Mouse (Mus musculus) yolk sac, embryonic 10.5 days (tissue): ENCODE results near the gene Schip1.

Source experiments
- DNase-seq: peaks from one replicate; pipeline ENCODE4 v3.0.0-alpha.2; 2017; ENCODE audit warnings: low spot score

Gene Schip1

DNA sequence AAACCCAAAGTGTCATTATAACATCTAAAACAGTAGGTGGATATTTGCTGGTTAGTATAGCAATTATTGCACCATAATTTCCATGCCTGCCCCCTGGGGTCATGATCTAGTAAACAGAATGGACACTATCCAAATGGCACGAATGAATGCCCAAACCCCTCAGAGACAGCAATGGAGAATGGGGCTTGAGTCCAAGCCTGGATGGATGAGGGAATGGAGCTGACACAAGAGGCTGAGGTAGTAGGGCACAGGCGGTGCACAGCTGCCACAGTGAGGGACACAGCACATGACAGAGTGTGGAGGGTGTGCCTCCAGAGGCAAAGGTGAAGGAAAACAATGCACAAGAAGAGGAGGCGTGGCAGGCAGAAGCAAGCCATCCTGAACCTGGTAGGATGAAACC, 207.3 kb downstream of the Schip1 start:
- no peak for DNase-seq

DNA sequence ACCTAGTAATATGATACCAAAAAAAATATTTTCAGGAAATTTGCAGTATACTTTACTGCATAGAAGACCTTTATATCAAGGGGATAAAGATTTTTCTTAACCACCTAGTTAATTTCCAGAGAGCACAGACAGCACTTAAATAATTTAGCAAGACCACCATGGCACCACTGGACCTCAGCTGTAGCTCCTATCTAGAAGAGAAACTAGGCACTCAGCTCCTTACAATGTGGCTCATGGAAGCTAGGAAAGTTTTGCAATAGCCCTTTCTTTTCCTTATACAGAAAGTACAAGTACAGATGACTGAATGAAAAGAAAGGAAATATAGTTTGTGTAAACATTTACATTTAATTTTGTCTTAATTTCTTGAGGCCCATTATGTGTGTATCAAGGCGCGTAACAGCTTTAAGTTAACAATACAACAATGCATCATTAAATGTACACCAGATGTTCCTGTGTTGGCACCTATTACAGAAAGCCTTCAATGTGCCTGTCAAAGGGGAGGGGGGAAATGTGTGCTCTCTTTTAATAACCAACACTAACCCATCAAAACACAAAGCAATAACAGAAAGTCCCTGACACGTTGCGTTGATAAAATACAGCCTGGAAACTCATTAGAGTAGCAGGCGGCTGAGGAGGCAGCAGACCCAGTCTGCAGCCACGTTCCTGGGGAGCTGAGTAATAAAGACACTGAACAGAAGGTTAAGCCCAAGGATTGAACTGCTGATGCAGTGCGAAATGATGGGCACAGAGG, 218.4 kb downstream of the Schip1 start:
- peak; percentile 19 for DNase-seq

DNA sequence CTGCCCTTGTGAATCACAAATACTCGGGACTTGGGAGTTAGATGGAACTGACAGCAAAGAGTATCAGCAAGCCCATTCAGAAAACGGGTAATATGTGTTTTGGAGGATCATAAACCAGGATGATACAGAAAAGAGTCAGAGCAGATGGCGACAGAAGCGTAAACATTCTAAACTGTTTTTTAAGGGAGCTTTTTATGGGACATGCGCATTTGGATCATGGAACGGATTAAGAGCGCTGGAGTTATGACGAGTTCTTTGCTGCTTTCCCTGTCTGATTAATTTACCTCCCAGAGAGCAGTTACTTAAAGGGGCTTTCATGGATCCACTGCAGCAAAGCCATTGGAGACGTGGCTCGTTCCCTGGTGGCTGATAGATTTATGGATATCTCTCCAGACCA, 219.0 kb downstream of the Schip1 start:
- DNase-seq = no peak

DNA sequence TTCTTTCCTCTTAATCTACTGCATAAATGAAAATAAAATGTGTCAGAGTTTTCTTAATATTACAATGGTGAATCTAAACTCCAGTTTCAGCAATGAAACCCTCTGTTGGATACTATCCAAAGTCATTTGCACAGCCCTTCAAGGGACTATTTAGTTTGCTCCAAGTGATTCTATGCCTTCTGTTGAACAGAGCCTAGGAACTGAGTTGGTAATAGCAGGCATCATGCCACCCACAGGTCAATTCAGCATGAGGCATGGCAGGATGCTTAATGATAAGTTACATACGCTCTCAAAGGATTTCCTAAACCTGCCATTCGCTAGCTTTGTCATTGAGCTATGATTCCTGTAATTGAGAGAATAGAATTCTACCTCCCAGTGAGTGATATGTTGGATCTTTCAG, 219.9 kb downstream of the Schip1 start:
- no peak for DNase-seq

DNA sequence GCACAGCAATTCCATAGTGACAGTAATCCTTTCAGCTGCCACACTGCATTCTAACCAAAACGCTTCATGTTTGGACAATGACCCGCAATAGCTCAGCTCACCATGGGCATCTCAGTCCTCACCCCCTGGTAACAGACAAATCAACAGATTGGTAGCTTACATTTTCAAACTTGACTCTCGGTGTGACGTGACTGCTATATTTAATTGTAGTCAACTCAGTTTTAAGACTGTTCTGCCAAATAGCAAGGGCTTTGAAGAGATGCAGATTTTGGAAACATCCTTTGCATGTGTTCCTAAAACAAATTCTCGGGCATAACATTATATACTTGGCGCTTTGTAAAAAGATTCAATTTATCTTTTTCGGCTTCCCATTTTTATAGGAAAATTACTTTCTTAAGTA, 232.2 kb downstream of the Schip1 start:
- DNase-seq = no peak

DNA sequence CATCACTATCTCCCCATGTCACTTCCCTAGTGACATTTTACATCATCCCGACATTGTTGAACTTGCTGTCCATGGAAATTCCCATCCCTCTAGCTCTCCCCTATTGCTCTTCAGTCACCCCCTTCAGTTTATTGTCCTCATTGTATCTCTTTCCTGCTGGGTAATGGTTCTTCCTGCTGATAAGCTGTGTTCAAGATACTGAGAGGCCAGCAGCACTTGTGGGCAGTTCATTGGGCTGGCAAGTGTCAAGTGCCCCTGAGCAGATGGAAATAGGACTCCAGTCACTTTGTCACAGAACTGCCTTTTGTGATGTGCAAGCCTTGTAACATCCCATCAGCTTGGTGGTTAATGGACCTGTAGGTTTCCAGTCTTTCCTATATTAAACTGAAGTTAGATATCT, 241.0 kb downstream of the Schip1 start:
- no peak for DNase-seq

DNA sequence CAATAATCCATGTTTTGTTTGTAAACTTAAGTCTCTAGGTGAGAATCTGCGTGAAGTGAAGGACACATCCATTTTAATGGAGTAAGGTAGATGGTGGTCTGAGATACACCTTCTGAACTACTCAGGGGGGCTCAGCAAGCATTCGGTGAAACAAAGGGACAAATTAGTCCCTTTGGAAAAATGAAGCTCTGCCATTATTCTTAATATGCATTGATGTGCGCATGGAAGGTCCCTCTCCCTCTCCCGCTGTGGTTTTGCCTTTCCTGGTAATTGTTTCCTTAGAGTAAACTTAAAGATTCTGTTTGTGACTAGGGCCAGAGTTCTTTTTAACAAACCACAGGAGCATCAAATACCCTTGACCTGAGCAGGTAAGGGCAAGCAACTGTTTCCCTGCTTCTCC, 242.1 kb downstream of the Schip1 start:
- DNase-seq = no peak

DNA sequence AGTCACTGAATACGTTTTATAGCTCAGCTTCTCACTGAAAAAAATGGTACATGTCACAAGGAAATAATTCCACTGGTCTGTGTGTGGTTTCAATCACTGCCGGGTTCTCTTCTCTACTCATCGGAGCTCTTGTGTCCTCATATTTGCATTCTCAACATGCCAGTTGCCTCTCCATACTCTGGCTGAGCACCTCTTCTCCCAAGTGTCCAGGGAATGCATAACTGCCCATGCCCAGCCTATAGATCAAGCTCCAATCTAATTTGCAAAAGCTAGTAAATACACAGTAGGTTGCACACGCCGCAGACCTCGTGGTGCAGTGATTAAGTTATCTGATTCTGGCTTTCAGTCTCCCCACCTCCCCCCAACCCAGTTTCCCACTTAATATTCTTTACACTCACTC, 261.0 kb downstream of the Schip1 start:
- no peak for DNase-seq

DNA sequence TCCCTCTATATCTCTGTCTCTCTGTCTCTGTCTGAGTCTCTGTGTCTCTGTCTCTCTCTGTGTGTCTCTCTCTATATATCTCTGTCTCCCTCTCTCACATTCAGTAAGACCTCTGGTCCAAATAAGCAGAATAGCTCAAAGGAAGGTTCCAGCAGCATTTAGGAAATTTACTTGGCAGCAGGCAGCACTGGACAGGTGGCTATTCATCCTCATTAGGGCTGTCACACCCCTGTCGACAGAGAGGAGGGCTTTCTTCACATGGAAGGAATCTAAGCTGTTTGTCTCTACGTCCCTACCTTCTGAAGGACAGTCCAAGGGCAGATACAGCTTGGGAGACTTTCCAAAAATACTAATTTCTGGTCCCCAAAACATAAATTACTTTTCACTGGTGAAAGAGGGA, 267.9 kb downstream of the Schip1 start:
- no peak for DNase-seq

DNA sequence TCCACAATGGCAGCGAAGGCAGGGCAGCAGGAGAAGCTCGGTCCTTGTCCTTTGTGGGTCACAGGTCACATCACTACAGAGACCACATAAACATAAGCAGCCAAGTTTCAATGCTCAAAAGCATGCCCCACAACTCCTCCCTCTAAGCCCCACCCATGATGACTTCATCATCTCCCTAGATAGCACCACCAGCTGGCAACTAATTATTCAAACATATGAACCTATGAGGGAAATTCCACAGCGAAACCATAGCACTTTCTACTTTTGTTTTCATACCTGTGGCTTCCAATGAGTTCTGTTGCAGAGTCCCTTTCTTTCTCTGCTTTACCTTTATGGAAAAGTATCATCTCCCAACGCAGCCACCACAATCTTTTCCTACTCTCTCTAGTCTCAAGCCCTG, 270.9 kb downstream of the Schip1 start:
- DNase-seq = no peak

DNA sequence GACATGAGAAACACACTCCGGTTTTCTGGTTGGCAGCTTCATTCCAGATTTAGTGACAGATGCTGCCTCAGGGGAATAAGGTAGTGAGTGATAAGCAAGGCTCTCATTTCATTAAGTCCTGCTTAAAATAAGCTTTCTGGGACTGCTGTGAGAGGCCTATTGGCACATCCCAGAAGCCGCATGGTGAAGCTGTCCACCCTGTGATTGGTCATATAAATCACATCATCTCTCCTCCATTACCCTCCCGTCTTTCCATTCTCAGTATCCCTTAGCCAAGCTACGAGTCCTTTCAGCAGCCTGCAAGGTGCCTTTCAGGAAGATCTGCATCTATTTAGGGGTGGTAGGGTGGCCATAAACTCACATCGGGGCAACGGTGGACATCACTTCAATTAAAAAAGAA, 286.0 kb downstream of the Schip1 start:
- no peak for DNase-seq

DNA sequence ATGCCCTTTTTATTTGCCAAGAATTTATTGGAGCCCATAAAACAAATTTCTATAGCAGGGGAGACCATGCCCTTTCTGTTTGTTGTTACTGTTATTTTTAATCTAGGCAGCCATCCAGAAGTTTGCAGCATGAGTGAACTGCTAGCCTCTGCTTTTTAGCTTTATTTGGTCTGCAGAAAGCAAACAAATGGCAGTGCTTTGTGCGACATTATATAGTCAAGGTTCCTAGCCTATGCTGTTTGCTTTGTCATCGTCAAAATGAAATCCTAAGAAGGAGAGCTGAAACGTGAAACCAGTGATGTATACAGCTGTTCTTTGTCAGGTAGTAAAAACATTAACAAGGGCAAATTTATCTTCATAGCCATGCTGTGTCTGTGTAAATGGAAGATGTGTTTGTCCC, 286.9 kb downstream of the Schip1 start:
- DNase-seq = no peak

DNA sequence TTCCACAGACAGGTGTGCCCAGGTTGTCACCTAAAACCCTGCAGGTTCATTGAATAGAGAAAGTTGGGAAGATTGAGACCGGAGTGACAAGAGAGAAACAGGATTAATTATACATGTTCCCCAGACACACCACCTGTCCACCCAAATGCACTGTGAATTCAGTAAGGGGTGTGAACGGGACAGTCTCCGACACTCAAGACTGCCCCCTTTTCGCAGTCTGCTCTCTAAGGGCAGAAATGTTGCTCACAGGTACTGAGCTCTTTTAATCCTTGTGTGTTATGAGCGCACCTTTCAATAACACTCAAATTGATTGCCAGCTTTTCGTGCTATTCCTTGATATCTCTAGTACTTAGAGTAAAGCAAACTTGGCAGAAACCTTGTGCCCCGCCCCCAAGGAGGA, 288.4 kb downstream of the Schip1 start:
- no peak for DNase-seq

DNA sequence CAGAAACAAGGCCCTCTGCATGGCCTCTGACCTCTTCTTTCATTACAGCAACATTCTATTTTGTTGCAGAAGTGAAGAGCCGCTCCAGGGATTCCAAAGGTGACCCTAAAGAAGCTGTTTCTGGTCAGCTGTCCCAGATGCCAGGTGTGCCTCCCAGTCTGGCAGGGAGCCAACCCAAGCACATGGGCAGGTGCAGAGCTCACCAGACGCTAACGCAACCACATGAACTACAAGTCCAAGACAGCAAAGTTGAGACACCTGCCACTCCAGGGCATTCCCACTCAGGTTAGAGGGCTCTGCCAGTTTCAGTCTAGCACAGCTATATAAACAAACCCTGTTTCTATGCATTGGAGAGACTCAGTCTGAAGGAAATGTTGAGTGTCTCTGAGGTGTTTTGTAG, 288.9 kb downstream of the Schip1 start:
- no peak for DNase-seq

DNA sequence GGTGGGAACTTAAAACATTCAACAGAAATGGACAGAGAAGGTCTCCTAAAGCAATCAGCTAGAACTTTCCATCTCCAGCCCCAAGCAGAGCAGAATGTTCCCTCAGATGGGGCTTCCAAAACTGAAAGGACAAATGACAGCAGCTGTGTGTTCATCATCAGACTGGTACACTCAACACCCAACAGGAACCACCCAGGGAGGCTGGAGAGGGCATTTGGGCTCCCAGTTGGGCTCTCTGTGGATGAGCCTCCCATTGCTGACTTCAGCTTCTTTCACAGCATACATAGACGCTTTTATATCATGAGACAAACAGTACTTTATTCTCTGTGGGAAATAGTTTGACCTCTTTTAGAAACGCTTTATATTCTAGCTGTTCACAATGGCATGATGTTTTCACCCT, 291.9 kb downstream of the Schip1 start:
- no peak for DNase-seq

DNA sequence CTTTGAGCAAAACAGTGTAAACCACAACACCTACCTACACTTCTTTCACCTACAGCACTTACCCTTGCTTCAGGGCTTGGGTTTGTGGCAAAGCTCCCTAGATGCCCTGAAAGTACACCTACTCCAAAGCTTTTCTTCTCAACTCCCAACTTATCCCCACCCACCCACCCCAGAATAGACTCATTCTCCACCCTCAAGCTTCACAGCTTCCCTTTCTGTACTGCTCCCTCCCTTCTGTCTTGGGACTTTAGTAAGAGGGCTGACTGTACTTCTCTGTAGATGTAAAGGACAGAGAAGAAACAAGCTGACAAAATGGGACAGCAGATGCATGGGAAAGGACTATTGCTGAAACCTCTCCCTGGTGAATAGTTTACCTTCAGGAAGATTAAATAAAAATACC, 303.4 kb downstream of the Schip1 start:
- DNase-seq = no peak

DNA sequence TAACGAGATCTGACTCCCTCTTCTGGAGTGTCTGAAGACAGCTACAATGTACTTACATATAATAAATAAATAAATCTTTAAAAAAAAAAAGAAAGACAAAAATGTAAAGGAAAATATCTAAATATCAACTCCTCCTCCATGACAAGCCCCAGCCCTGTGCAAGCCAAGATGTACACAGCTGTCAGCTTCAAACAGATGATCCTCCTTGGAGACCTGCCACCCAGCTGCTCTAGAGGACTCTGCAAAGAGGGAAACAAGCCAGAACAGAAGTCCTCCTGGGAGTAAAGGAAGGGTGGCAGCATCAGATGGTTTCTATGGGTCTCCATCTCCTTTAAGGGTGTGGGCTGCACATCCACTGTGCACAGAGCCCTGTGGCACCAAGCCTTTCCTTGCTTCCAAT, 308.3 kb downstream of the Schip1 start:
- no peak for DNase-seq

DNA sequence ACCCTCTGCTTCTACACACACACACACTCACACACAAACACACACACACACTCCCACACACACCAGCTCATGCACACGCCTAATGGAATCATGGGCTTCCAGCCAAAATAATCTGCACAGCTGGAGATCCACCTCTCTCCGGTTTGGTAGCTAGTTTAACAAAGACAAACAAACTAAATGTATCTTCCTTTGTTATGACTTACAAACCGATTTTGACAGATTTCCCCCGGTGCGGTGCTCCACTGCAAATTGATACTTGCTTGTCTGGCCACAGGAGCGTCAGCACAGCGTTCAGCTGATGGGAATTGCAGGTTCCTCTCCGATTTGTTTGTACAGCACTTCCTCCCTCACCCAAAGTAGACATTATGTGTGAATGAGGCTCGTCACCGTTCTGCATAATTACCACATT, 310.5 kb downstream of the Schip1 start:
- no peak for DNase-seq

DNA sequence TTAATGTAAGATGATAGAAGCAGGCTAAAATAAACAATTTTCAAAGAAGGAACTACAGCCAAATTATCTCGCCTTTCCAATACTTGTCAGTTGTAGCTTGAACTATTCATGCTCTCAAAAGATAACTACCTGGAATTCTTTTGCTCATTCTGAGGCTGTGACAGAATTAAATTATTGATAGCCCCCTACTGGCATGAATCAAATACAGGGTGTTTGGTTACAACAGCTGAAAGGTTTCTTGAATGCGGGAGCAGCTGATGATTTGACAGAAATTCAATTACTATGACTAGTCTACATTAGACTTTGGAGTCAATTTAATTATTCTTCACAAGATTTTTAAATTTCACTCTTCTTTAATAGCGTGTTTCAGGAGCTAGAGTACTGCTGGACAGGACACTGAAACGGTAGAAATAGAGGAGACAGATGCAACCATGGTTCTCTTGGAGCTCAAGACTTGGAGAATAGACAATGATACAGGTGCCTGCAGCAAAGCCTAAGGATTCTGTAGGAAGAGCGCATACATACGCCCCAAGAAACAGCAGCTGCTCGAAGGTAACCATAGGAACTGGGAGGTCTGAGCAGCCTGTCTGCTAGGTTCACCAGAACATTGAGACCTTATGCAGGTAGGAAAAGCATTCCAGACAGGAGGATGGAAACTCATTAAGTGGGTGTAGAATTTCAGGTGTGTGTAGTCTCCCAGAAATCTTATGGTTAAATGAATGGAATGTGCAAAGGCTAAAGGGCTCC, 313.0 kb downstream of the Schip1 start:
- no peak for DNase-seq

DNA sequence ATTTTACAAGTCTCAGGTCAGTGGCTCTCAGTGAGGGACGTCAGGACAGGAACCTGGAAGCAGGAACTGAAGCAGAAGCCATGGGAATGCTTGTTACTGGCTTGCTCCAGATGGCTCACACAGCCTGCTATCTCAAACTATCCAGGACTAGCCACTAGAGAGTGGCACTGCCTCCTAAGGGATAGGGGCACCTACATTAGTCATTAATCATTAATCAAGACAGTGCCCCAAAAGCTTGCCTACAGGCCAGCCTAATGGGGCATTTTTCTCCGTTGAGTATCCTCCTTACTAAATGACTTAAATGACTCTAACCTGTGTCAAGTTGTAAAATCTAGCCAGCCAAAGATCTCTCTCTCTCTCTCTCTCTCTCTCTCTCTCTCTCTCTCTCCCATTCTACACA, 314.2 kb downstream of the Schip1 start:
- no peak for DNase-seq

DNA sequence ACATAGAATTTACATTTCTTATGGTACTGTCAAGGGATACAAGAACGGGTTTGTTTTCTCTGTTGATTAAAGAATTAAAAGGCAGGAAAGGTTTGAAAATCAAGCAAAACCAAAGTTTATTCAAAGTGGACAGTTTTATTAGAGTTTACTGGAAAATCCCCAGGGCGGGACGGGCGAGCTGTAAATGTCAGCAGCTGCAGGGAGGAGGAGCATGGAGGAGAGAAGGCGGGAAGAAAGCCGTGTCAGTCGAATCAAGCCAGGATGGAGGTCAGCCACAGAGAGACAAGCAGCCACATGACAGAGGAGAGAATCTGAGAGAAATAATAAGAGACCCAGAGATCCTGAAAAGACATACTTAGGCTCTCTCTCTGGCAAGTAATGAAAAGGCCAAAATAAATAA, 314.6 kb downstream of the Schip1 start:
- peak; percentile 9 for DNase-seq

DNA sequence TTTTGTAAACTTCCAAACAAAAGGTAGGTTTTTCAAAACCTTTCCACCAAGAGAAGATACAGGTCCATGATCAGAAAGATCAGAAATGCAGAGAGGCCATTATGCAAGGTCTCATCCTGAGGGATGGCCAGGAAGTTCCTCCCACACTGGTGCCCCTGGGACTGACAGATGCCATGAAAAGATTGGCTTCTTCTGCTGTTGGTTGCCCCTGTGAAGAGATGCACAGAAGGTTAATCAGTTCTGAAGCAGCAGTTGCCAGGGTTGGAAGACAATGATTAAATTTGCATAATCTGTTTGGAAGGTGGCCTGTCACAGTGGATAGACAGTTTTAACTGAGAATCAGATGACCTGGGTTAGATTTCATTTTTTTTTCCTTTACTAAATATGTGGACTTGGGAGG, 319.1 kb downstream of the Schip1 start:
- no peak for DNase-seq

DNA sequence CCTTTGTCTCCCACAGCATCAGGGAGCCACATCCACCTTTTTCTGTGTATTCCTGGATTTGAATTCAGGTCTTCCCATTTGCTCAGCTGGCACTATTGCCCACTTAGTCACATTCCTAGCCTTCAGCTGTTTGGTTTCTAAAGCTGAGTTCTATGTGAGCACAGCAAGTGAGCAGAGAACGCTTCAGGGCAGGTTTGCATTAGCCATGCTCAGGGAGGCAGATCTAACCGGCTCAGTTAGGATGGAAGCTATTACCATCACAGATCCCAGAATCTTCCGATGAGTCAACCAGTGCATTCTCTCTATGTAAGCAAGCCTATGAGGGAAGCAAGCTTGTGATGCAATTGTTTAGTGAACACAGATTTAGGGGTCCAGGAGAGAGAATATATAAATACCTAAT, 320.9 kb downstream of the Schip1 start:
- DNase-seq = no peak

DNA sequence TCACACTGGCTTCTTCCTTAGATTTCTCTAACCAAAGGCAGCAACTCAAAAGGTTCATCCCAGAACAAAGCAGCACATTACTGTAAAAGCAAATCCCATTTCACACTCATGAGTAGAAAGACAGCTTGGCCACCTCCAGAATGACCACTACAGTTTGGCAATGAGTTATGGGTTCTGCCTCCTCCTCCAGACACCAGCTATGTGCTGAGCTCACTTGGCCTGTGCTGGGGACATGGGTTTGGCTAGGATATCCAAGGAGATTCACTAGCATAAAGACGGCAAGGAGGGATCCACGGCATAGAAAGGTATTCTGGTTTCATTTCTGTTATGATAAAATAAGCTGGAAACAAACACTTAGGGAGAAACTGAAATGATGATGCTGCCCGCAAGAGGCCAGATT, 323.4 kb downstream of the Schip1 start:
- DNase-seq = no peak
